Mouse (Mus musculus) hindbrain, embryonic 10.5 days (tissue): ENCODE results near the gene Pin4. TPM values are rescaled to one million over a fixed set of nuclear protein-coding genes. Genes with fewer than 3 reads are reported as not detected.

Experiments used
- DNase-seq: peaks from one replicate; pipeline ENCODE4 v3.0.0-alpha.2; 2017; ENCODE audit warnings: low spot score
- H3K27ac ChIP-seq: fragments of 300-500 bp; sonication (generic); 2 replicates; pipeline ENCODE4 v1.5.1; 2016; ENCODE audit warnings: mild to moderate bottlenecking, moderate library complexity
- H3K27me3 ChIP-seq: fragments of 300-500 bp; sonication (generic); 2 replicates; pipeline ENCODE4 v1.6.1; 2016; ENCODE audit warnings: mild to moderate bottlenecking; ENCODE audit not compliant: poor library complexity, insufficient read depth, severe bottlenecking
- H3K36me3 ChIP-seq: fragments of 300-500 bp; sonication (generic); 2 replicates; pipeline ENCODE4 v1.6.1; 2016; ENCODE audit warnings: mild to moderate bottlenecking, moderate library complexity
- H3K4me1 ChIP-seq: fragments of 300-500 bp; sonication (generic); replicated peaks from 2 replicates; pipeline ENCODE4 v1.6.1; 2016; ENCODE audit warnings: mild to moderate bottlenecking
- H3K4me3 ChIP-seq: fragments of 300-500 bp; sonication (generic); 2 replicates; pipeline ENCODE4 v1.5.1; 2016; ENCODE audit warnings: mild to moderate bottlenecking, moderate library complexity
- H3K9me3 ChIP-seq: fragments of 300-500 bp; sonication (generic); 2 replicates; pipeline ENCODE4 v1.6.1; 2016; ENCODE audit warnings: mild to moderate bottlenecking, moderate library complexity
- WGBS: fragments of 180-500 bp; shearing (Covaris S2); methylation state at CpG from one replicate; pipeline ENCODE4 v1.1.7; 2016; 5-methylcytosine and 5-hydroxymethylcytosine counted together
- polyA plus RNA-seq: library from polyadenylated mRNA; unstranded; fragments of >200 nt; fragmentation: Nextera tagmentation; extraction: Ambion mirVana; gene quantifications from 2 replicates; pipeline ENCODE4 v1.2.1, GENCODE M21; 2016

Pin4 gene
- polyA plus RNA-seq, 1 experiment from 2014 or later: 85.5 TPM

DNA sequence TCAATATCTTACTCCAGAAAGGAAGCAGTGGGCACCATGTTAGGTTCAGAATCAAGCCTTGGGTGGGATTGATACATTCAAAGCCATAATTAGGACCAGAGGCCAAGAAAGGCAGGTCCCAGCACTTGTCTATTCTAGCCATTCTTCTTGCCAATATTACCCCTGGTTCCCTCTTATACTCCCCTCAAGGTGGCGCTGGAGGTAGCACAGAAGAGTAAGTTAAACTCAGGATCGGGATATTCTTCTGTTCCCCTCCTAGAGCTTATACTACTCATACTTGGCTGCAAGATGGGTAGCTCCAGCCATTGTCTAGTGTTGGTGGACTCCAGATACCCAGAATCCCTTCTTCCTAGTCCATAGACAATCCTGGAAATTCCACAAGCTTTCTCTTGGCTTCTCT, 43.8 kb downstream of the Pin4 start:
- Histone ChIP-seq H3K27ac (no peak overlapping the region), H3K9me3 (no peaks in the 10 kb centered on the region), H3K4me3 (no peak overlapping the region), H3K36me3 (no peaks in the 10 kb centered on the region), H3K4me1 (peaks cover 8% of the 10 kb centered on the region; the same call in 1 of the 2 replicates), H3K27me3 (peaks cover 16% of the 10 kb centered on the region)
- WGBS: 40% methylated on average over 2 of the region's 2 CpGs
- no peak for DNase-seq

DNA sequence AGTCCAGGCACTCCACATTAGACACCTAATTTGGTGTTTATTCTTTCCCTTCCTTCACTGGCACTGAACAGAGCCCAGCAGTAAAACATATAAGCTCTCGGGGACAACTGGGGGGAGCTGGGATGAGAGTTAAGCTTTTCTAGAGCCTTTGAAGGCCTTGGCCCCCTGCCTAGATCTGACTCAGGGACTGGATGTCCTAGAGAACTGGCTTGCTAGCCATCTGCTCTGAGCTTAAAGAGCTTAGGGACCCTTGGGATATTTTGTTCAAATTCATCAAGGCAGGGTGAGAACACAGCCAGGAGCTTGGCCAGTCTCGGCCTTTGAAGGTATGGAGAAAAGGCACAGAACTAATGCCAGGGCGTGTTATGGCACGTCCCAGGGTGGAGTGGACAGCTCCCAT, 44.3 kb downstream of the Pin4 start:
- no peaks in the 10 kb centered on the region for H3K36me3 ChIP-seq
- no peak overlapping the region for H3K27ac ChIP-seq
- H3K4me3 ChIP-seq: no peak overlapping the region
- DNase-seq: no peak
- WGBS: 82% methylated on average over 4 of the region's 4 CpGs
- H3K9me3 ChIP-seq: no peaks in the 10 kb centered on the region
- H3K27me3 ChIP-seq: peaks cover 16% of the 10 kb centered on the region
- peaks cover 8% of the 10 kb centered on the region; the same call in 1 of the 2 replicates for H3K4me1 ChIP-seq

DNA sequence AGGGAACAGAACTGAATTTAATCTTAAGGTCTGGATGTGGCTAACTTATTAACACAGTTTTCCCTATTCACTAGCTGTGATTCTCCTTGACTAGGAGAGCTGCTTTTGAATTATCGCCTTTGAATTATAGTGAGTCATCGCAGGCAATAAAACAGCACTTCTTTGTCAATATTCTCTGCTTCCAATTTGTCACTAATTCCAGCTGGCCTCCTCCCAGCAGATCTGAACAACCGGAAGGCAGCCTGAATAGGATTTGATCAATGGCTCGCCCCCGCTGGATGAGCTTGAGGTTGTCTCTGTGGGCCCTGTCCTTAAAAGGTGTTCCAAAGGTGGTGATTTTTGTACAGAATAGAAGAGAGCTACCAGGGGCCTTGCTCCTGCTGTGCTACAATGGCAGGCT, 47.3 kb downstream of the Pin4 start:
- peaks cover 35% of the 10 kb centered on the region for H3K27me3 ChIP-seq

DNA sequence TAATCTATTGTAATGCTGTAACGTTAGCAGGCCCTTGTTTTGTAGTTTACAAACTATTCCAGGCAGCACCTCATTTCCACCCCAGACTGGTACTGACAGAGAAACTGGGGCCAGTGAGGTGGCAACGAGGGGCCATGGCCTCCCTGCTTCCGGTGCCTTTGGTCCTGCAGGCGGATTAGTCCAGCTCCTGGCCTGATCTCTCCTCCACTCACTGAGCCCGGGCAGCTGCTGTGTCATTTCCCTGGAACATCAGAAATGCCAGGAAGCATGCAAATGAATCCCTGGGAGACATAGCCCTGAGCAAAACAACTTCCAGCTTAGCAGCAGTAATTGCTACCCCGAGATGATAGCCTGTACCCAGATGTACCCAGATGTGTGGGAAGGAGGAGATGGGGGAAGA, 47.7 kb downstream of the Pin4 start:
- Histone ChIP-seq H3K36me3 (no peaks in the 10 kb centered on the region), H3K9me3 (no peaks in the 10 kb centered on the region), H3K4me1 (peaks cover 8% of the 10 kb centered on the region; the same call in 1 of the 2 replicates), H3K4me3 (no peak overlapping the region), H3K27me3 (peaks cover 35% of the 10 kb centered on the region), H3K27ac (peak overlapping the region; percentile 56; the same call in 1 of the 2 replicates)
- WGBS: 26% methylated on average over 6 of the region's 6 CpGs
- DNase-seq: no peak

More for the DNA sequence above, 47.3 kb downstream of the Pin4 start:
- Histone ChIP-seq H3K36me3 (no peaks in the 10 kb centered on the region), H3K4me1 (peaks cover 8% of the 10 kb centered on the region; the same call in 1 of the 2 replicates), H3K27ac (peak overlapping the region; percentile 56; the same call in 1 of the 2 replicates), H3K9me3 (no peaks in the 10 kb centered on the region), H3K4me3 (no peak overlapping the region)
- 45% methylated on average over 5 of the region's 5 CpGs for whole genome bisulfite sequencing
- DNase-seq: no peak

DNA sequence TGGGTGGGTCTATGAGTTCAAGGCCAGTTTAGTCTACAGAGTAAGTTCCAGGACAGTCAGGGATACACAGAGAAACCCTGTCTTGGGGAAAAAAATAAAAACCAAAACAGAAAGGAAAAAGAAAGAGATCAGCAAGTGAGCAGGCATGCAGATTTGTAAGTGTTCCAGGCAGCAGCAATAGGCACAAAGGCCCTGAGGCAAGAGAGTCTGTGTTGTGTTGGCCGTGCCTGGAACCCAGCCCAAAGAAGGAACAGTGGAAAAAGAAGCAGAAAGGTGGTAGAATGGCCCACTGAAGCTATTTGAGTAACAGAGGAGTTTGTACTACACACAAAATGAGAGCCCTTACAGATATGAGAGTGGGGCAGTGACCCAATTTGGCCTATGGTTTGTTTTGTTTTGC, 50.5 kb downstream of the Pin4 start:
- Histone ChIP-seq H3K27me3 (peaks cover 34% of the 10 kb centered on the region), H3K27ac (no peak overlapping the region), H3K4me3 (no peak overlapping the region), H3K9me3 (no peaks in the 10 kb centered on the region), H3K4me1 (peaks cover 8% of the 10 kb centered on the region; the same call in 1 of the 2 replicates), H3K36me3 (no peaks in the 10 kb centered on the region)
- 70% methylated on average over 1 of the region's 1 CpGs for WGBS
- DNase-seq: no peak

DNA sequence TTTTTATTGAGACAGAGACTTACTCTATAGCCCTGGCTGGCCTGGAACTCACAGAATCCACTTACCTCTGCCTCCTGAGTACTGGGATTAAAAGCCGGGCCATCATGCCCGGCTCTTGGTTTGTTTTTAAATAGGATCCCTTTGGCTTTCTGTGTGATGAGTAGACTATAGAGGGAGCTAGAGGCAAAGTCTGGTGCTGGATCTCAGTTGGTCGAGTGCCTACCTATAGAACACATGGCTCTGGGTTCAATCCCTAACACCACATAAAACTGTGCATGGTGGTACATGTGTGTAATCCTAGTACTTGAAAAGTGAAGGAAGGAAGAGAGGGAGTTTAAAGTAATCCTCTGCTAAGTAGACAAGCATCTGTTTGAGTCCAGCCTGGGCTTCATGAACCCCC, 50.9 kb downstream of the Pin4 start:
- Histone ChIP-seq H3K27me3 (peaks cover 36% of the 10 kb centered on the region), H3K36me3 (no peaks in the 10 kb centered on the region), H3K4me1 (peaks cover 8% of the 10 kb centered on the region; the same call in 1 of the 2 replicates), H3K9me3 (no peaks in the 10 kb centered on the region), H3K4me3 (no peak overlapping the region), H3K27ac (no peak overlapping the region)
- WGBS: 46% methylated on average over 3 of the region's 3 CpGs
- DNase-seq: no peak

DNA sequence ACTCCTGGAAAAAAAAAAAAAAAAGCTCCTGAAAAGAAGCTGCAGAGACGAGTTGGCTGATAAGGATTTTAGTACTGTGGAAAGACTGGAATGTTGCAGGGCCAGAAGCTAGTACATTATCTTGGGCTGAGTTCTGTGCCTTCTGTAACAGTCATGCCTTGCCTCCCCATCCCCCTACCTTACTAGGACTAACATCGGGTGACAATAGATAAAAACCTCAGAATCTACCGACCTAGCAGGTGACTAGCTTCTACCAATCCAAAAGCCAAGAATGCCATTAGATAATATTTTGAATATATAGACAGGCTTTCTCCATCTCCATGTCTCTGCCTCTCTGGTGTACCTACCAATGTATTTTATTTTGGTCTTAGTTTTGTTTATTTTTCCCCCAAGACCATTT, 51.7 kb downstream of the Pin4 start:
- Histone ChIP-seq H3K27me3 (peaks cover 36% of the 10 kb centered on the region), H3K36me3 (no peaks in the 10 kb centered on the region), H3K4me1 (peaks cover 8% of the 10 kb centered on the region; the same call in 1 of the 2 replicates), H3K4me3 (no peak overlapping the region), H3K27ac (no peak overlapping the region), H3K9me3 (no peaks in the 10 kb centered on the region)
- no peak for DNase-seq
- WGBS: 73% methylated on average over 3 of the region's 3 CpGs

DNA sequence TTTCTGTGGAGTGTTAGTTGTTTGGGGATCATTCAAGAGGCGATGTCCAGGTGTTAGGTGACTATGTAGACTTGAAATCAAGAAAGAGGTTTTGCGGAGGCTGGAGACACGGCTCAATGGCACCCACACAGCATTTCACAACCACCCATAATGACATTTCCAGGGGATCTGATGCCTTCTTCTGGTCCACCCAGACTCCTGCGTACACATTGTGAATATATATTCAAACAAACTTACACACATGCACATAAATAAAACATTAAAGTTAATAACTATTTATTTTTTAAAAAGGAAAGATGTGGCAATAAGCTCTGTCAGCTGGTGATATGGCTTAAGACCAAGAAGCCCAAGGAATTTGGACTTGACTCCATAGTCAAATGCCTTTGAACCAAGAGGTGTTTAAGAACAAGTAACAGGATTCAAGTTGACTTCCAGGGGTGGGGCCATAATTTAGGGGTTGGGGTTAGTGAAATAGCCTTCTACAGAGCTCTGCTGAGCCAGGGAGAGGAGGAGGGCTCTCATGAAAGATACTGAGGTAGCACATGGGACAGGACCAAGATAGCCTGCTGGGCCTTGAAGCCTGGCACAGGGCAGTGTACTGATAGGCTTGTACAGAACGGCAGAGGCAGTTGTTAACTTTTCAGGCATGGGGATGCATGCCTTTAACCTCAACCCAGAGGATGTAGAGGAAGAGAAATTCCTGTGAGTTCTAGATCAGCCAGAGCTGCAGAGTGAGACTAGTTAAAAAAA, 56.5 kb downstream of the Pin4 start:
- H3K4me3 ChIP-seq: no peak overlapping the region

More for the DNA sequence above, 56.5 kb downstream of the Pin4 start:
- Histone ChIP-seq H3K4me1 (peaks cover 8% of the 10 kb centered on the region; the same call in 1 of the 2 replicates), H3K36me3 (0 out of 2 replicates have a peak, but pooled peaks cover 6% of the 10 kb centered on the region), H3K9me3 (no peaks in the 10 kb centered on the region), H3K27me3 (peaks cover 19% of the 10 kb centered on the region), H3K27ac (no peak overlapping the region)
- no peak for DNase-seq
- WGBS: 90% methylated on average over 5 of the region's 5 CpGs

Other genes starting within 250 kb of the Pin4 start
- 2.8 and 3.6 TPM in 2 replicates for gene Rtl5, start 48.1 kb upstream of the Pin4 start, polyA plus RNA-seq
- 13.7 and 21.8 TPM in 2 replicates for gene Ercc6l, start 37.6 kb downstream of the Pin4 start, polyA plus RNA-seq
- 569 and 666 TPM in 2 replicates for gene Rps4x, start 69.9 kb downstream of the Pin4 start, polyA plus RNA-seq
- gene Cited1, start 132.7 kb downstream of the Pin4 start, polyA plus RNA-seq: 16.1 and 20.6 TPM in 2 replicates